Mouse (Mus musculus) regulatory T cell (primary cell): Measurements from ENCODE around the gene Actn4.

Experiments
- in situ Hi-C: fragments of 300-600 bp; cut with MboI, MseI; formaldehyde crosslinking; loops from one replicate; pipeline ENCODE4 v1.15.1; 2025; ENCODE audit warnings: high pct_unique_total_duplicates

Gene Actn4

GRCm38 (mm10) chr7:28961927-28962670 lies at the start of gene Actn4:
Actn4 (minus strand) TSS chr7:28962340.
- in situ Hi-C loops, result no loop called here

GRCm38 (mm10) chr7:29008714-29009113 lies 46.6 kb upstream of the Actn4 start:
- in situ Hi-C loops, result no loop called here

- in situ Hi-C loops, result no loop called here
Observed at GRCm38 (mm10) chr7:29008171-29008570, 46.0 kb upstream of the Actn4 start.

- in situ Hi-C loops, result no loop called here
Observed at GRCm38 (mm10) chr7:29007224-29008101, 45.3 kb upstream of the Actn4 start.

GRCm38 (mm10) chr7:29000651-29001605 lies 38.8 kb upstream of the Actn4 start:
- in situ Hi-C loops, result no loop called here

- in situ Hi-C loops, result no loop called here
Observed at GRCm38 (mm10) chr7:28993402-28993801, 31.3 kb upstream of the Actn4 start.

GRCm38 (mm10) chr7:28992997-28993396 lies 30.9 kb upstream of the Actn4 start:
- in situ Hi-C loops, result no loop called here

GRCm38 (mm10) chr7:28991616-28992015 lies 29.5 kb upstream of the Actn4 start:
- in situ Hi-C loops, result no loop called here

DNA sequence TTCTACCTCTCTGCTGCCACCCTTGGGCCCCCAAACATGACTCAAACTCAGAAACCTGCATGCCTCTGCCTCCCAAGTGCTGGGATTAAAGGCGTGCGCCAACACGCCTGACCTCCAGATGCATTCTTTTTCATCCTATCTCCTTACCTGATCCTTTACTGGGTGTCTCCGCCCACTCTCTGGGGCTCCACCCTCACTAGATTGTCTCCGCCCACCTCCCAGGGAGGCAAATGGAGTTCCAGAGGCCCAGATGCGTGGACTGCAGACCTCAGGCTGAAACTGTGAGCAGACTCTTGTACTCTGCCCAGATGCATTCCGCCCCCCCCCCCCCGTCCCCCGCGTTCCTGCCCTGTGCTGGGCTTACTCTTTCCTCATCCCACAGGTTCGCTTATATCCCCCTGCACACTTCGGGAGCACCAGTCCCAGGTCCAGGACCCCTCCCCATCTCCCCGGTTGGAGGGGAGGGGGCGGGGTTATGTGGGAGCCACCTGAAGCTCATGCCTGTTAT lies 28.7 kb upstream of the Actn4 start:
- in situ Hi-C loops, result no loop called here

GRCm38 (mm10) chr7:28985207-28985606 lies 23.1 kb upstream of the Actn4 start:
- in situ Hi-C loops, result loop anchor here (5.0 kb wide), 1 partner anchor 47 kb away; no protein-coding TSS in a partner anchor

GRCm38 (mm10) chr7:28984452-28984851 lies 22.3 kb upstream of the Actn4 start:
- in situ Hi-C loops, result no loop called here

GRCm38 (mm10) chr7:28983849-28984248 lies 21.7 kb upstream of the Actn4 start:
- in situ Hi-C loops, result no loop called here

- in situ Hi-C loops, result no loop called here
Observed at GRCm38 (mm10) chr7:28983141-28983564, 21.0 kb upstream of the Actn4 start.

DNA sequence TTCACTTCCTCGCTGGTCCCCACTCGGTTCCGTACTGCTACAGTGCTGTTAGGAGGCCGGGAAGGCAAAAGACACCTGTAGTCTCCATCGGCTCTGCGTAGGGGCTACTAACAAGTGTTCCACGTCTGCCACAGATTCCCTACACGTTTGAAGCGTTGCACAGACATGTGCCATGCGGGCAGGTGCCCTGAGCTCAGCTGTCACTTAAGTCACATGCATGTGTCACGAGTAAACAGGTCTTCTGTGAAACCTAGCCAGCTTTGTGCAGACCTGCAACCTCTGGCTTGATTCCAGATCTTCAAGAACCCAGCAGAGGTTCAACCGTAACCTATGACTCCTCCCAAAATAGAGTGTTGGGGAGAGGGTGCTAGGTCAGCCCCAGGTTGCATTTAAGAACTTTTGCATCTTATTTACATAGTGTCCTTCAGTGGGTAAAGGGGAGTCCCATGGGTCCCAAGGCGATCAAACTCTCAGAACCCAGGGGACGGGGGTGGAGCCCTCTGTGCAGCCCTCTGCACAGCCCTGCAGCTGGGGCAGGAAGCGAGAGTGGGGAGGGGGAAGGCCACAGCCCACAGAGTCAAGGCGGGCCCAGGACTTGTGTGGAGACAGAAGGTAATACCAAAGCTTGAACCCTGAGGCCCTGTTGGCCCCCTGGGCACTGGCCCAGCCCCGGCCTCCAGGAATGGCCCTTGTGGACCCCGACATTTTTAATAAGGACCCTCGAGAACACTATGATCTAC lies 20.3 kb upstream of the Actn4 start:
- in situ Hi-C loops, result no loop called here

DNA sequence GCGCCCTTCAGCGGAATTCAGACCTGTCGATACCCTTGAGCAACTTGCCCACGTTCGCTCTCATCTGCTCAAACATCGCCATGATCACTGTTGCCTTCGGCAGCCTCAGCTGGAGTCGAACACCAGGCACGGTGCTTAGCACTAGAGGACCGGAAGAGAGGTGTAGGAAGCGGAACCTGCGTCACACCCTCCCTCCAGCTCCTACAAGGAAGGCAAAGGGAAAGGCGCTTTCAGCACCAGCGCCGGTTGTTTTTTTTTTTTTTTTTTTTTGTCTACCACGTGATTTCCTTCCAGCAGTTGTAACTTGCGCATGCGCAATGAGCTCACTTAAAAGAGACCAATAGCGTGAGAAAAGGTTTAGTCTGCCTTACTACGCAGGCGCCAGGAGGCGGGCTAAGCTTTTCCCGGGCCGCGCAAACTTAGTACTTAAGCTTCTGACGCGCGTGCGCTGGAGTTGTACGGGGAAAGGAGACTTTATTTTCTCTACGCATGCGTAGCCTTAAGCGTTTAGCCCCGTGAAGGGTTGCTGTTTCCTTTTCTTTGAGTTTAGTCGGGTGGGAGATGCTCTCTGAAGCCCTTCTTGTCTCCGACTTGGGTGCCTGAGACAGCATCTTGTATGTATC lies 19.6 kb upstream of the Actn4 start, which contains the start of the genes Eif3k and Map4k1:
Gene Eif3k (minus strand): TSS at position 214 of the 623 bp plus-strand sequence.
Gene Map4k1 (plus strand): TSS at position 400 of the 623 bp plus-strand sequence.
- in situ Hi-C loops, result no loop called here

DNA sequence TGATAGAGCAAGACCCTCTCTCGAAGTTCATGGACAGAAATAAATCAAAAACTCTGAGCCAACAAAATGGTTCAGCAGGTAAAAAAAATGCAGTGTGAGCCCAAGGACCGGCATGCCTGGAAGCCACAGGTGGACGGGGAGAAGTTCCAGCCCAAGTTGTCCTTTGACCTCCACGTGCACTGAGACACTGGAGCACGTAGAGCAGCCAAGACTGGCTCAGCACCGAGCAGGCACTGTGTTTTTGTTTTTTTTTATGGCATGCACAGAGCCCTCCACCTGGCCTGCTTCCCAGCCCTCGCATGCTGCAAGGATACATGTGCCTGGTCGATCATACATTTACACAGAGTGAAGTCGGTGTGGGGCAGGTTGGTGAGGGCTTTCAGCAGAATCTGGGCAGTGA lies 15.4 kb upstream of the Actn4 start:
- in situ Hi-C loops, result no loop called here

- in situ Hi-C loops, result no loop called here
Observed at GRCm38 (mm10) chr7:28973025-28973424, 10.9 kb upstream of the Actn4 start.

DNA sequence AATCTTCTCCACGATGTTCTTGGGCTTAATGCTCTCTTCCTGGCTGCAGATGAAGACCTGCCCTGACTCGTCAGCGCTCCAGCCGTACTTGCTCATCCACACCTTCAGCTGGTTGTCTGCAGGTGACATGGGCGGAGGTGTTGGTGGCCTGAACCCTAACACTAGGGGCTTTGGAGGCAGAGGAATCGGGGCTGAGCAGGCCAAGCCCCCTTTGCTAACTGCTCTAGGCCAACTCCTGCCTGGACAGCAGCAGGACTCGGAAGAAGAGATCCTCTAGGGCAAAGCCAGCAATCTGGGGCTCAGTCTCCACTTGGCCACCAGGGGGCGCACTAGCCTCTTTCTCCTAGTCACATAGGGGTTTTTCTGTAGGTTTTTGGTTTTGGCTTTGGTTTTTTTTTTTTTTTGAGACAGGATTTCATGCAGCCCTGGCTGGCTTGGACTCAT lies 10.4 kb upstream of the Actn4 start:
- in situ Hi-C loops, result no loop called here

- in situ Hi-C loops, result no loop called here
Observed at GRCm38 (mm10) chr7:28971770-28972269, 9.7 kb upstream of the Actn4 start.

- in situ Hi-C loops, result no loop called here
Observed at GRCm38 (mm10) chr7:28971029-28971428, 8.9 kb upstream of the Actn4 start.
